Mouse (Mus musculus) neural tube, embryonic 15.5 days (tissue): Measurements from ENCODE around the gene Mtrr. TPM values are rescaled to one million over a fixed set of nuclear protein-coding genes. Genes with fewer than 3 reads are reported as not detected.

Source experiments
- ATAC-seq: fragments of 200-750 bp; cut with Nextera tagmentation; 2 replicates; pipeline ENCODE4 v1.8.0; 2017; ENCODE audit warnings: mild to moderate bottlenecking, moderate TSS enrichment, moderate library complexity; ENCODE audit not compliant: low FRiP score
- H3K27ac ChIP-seq: fragments of 300-500 bp; sonication (generic); replicated peaks from 2 replicates; pipeline ENCODE4 v1.5.1; 2015; ENCODE audit warnings: mild to moderate bottlenecking, inconsistent platforms
- H3K27me3 ChIP-seq: fragments of 300-500 bp; sonication (generic); replicated peaks from 2 replicates; pipeline ENCODE4 v1.6.1; 2015; ENCODE audit warnings: inconsistent platforms
- H3K36me3 ChIP-seq: fragments of 300-500 bp; sonication (generic); 2 replicates; pipeline ENCODE4 v1.6.1; 2015; ENCODE audit warnings: inconsistent platforms
- H3K4me1 ChIP-seq: fragments of 300-500 bp; sonication (generic); 2 replicates; pipeline ENCODE4 v1.6.1; 2015; ENCODE audit warnings: inconsistent platforms
- H3K4me2 ChIP-seq: fragments of 300-500 bp; sonication (generic); 2 replicates; pipeline ENCODE4 v1.6.1; 2015; ENCODE audit warnings: inconsistent platforms, mild to moderate bottlenecking, moderate library complexity
- H3K4me3 ChIP-seq: fragments of 300-500 bp; sonication (generic); replicated peaks from 2 replicates; pipeline ENCODE4 v1.5.1; 2015; ENCODE audit warnings: mild to moderate bottlenecking, inconsistent platforms
- H3K9ac ChIP-seq: fragments of 300-500 bp; sonication (generic); replicated peaks from 2 replicates; pipeline ENCODE4 v1.6.1; 2015; ENCODE audit warnings: mild to moderate bottlenecking, inconsistent platforms
- H3K9me3 ChIP-seq: fragments of 300-500 bp; sonication (generic); replicated peaks from 2 replicates; pipeline ENCODE4 v1.6.1; 2016; ENCODE audit warnings: inconsistent platforms
- WGBS: fragments of 180-500 bp; shearing (Covaris S2); methylation state at CpG from one replicate; pipeline ENCODE4 v1.1.7; 2015; ENCODE audit warnings: mixed read lengths; 5-methylcytosine and 5-hydroxymethylcytosine counted together
- polyA plus RNA-seq: library from polyadenylated mRNA; unstranded; fragments of >200 nt; fragmentation: Nextera tagmentation; extraction: Ambion mirVana; gene quantifications from 2 replicates; pipeline ENCODE4 v1.2.1, GENCODE M21; 2015

The Mtrr gene
- polyA plus RNA-seq = 14.5 and 15.8 TPM in 2 replicates

DNA sequence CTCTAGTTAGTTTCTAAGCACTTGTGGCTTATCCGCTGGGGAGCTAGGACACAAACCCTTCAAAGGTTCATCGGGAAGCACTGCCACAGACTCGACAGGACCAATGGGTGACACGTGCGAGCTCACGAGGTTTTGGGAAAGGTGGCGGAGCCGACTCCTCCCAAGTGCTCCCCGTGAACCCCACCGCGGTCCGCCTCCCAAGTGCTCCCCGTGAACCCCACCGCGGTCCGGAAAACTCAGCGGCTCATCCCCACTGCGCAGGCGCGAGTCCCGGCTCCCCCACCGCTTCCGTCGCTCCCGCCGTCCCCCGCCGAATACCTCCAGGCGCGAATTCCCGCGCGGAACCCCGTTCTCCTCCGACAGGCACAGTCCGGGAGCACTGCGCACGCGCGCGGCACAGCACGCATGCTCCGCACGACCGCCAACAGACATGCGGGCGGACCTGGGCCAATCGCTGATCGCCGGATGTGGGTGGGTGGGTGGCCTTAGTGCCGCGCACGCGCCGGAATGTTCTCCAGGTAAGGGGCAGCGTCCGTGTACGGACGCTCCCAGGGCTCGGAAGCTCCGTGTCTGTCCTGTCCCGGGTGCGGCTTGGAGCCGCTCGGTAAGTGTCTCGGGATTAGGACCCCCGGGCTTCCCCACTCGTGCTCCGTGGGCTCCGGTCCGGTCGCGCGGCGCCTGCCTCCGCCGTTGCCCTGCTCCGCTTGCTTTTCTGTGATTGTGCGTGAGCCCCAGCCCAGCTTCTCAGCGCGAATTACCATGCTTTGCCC lies at the start of gene Mtrr, which contains the start of gene Fastkd3:
Gene Mtrr (minus strand): TSS at position 403 of the 770 bp plus-strand sequence.
Gene Fastkd3 (plus strand): TSS at position 488 of the 770 bp plus-strand sequence.
- Histone ChIP-seq H3K4me1 (peaks cover 28% of the 10 kb centered on the region), H3K4me3 (peak within 1 kb of the TSS; percentile 95), H3K9me3 (no peaks in the 10 kb centered on the region), H3K36me3 (peaks cover 45% of the 10 kb centered on the region), H3K9ac (peak within 1 kb of the TSS; percentile 78), H3K27me3 (no peaks in the 10 kb centered on the region), H3K27ac (peak within 1 kb of the TSS; percentile 86), H3K4me2 (peak within 1 kb of the TSS; percentile 92)
- ATAC-seq = peak; percentile 100
- whole genome bisulfite sequencing = under 1% methylated on average over 77 of the region's 81 CpGs

DNA sequence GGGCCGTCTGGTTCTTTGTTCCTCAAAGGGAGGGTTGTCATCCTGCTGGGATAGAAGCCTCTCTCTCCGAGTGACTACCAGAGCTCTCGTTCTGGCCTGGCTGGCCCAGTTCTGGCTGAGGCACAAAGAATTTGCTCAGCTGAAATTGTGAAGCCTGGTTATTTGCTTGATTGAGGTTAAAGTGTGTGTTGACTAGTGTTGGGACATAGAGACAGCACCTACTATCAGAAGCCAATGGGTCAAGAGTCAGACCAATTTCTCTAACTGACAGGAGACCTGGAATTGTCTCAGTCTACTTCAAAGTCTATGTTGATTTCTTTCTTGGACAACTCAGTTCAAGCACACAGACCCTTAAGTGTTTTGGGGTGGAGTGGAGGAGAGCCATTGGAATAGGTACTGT lies 45.1 kb upstream of the Mtrr start:
- Histone ChIP-seq H3K4me1 (no peaks in the 10 kb centered on the region), H3K4me3 (no peak overlapping the region), H3K27ac (no peak overlapping the region), H3K9ac (no peak overlapping the region), H3K36me3 (0 out of 2 replicates have a peak, but pooled peaks cover 3% of the 10 kb centered on the region), H3K9me3 (no peaks in the 10 kb centered on the region), H3K4me2 (no peak overlapping the region), H3K27me3 (no peaks in the 10 kb centered on the region)
- no peak for ATAC-seq
- 72% methylated on average over 3 of the region's 3 CpGs for WGBS

DNA sequence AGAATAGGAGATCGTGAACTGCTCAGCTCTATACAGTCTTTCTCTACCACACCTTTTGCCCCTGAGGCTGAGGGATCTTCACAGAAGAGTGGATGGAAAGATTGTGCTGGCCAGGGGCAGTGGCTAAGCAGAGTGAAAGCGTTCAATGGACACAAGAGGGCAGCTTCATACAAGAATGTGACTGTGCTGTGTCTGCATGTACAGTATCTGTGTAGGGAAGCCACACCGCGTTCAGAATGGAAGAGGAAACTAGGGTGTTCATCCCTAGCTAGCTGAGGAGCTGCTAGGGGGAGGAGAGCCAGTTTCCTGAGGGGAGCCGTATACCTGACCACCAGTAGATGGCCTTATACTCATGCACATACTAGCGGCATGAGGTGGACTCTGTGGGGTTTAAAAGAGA lies 40.8 kb upstream of the Mtrr start:
- H3K27me3 ChIP-seq = no peaks in the 10 kb centered on the region
- no peak overlapping the region for H3K4me3 ChIP-seq
- no peaks in the 10 kb centered on the region for H3K9me3 ChIP-seq
- 54% methylated on average over 6 of the region's 6 CpGs for WGBS
- peak; percentile 93 for ATAC-seq
- H3K9ac ChIP-seq = no peak overlapping the region
- no peaks in the 10 kb centered on the region for H3K4me1 ChIP-seq
- no peak overlapping the region for H3K4me2 ChIP-seq
- H3K36me3 ChIP-seq = no peaks in the 10 kb centered on the region
- no peak overlapping the region for H3K27ac ChIP-seq

DNA sequence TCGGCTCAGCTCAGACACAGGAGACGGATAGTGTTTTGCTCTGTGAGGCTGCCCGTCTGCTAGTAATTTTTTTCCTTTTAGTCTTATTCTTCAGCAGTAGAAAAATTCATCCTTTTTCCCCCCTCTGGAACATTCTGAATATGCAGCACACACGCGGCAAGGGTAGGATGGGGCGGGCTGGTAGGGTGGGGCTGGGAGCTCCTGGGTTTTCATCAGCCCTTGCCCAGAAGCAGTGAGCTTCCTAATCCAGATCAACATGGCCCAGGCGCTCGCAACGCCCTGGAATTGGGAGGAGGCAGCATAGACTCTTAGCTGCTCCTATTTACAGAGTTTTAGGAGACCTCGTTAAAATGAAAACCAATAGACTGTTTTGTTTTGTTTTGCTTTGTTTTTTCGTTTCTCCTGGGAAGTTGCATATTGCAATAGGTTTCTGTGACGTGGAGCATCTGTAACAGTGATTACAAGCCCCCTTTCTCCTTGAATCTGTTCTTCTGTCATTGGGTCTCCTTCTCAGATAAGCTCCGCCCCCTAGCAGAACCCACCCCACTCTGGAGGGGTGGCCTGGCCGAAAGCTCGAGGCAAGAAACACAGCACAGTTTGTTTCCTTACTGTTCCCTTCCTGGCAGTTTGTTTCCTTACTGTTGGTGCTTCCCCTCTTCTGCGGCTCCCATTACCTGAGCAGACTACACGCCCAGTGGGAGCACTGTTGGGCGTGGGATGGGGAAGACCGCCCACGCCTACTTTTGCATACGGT lies 25.9 kb upstream of the Mtrr start:
- Histone ChIP-seq H3K4me2 (peak overlapping the region; percentile 32), H3K27me3 (no peaks in the 10 kb centered on the region), H3K27ac (peak overlapping the region; percentile 5; the same call in 1 of the 2 replicates), H3K4me3 (no peak overlapping the region), H3K9me3 (no peaks in the 10 kb centered on the region), H3K4me1 (peaks cover 13% of the 10 kb centered on the region), H3K36me3 (no peaks in the 10 kb centered on the region), H3K9ac (no peak overlapping the region)
- ATAC-seq = peak; percentile 58
- 57% methylated on average over 21 of the region's 21 CpGs for WGBS

DNA sequence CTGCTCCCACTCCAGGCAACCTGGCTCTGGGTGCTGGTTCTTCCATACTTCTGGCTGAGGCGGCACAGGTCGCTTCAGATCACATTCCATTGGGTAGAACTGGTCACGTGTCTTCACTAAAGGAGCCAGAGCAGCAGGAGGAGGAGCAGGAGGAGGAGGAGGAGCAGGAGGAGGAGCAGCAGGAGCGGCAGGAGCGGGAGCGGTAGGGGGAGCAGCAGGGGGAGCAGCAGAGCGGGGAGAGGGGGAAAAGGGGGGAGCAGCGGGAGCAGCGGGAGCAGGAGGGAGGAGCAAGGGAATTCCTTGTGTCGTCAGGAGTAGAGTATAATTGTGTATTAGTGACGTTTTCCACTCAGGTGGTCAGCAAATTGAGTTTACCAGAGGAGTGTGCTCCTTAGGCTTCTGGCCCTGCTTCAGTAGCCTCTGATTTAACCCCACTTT lies 23.8 kb upstream of the Mtrr start:
- Histone ChIP-seq H3K4me3 (peak overlapping the region; percentile 35), H3K4me2 (peak overlapping the region; percentile 57), H3K27me3 (no peaks in the 10 kb centered on the region), H3K36me3 (no peaks in the 10 kb centered on the region), H3K9me3 (no peaks in the 10 kb centered on the region), H3K9ac (peak overlapping the region; percentile 17; the same call in 1 of the 2 replicates), H3K27ac (no peak overlapping the region), H3K4me1 (peaks cover 25% of the 10 kb centered on the region)
- ATAC-seq = peak; percentile 84
- WGBS = 4% methylated on average over 10 of the region's 11 CpGs

DNA sequence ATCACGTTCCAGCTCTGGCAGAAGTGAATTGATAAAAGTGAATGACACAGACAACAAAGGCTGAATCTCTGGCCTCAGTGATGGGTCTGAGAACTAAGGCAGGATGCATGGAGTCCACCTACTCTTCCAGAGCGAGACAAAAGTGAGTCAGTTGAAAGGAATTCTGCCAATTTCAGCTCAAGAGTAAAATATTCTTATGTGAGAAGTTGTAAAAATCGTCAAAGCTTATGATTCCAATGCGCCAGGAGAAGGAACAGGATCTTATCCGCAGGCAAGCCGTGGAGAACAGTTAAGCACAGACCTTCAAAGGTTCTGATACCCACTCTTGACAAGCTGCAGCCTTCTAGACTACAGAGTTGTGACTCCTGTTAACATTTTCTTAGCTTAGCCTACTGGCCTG lies 21.1 kb upstream of the Mtrr start:
- Histone ChIP-seq H3K4me1 (peaks cover 22% of the 10 kb centered on the region), H3K4me3 (no peak overlapping the region), H3K27ac (no peak overlapping the region), H3K9ac (no peak overlapping the region), H3K36me3 (no peaks in the 10 kb centered on the region), H3K9me3 (no peaks in the 10 kb centered on the region), H3K27me3 (no peaks in the 10 kb centered on the region), H3K4me2 (no peak overlapping the region)
- 83% methylated on average over 6 of the region's 6 CpGs for whole genome bisulfite sequencing
- no peak for ATAC-seq

DNA sequence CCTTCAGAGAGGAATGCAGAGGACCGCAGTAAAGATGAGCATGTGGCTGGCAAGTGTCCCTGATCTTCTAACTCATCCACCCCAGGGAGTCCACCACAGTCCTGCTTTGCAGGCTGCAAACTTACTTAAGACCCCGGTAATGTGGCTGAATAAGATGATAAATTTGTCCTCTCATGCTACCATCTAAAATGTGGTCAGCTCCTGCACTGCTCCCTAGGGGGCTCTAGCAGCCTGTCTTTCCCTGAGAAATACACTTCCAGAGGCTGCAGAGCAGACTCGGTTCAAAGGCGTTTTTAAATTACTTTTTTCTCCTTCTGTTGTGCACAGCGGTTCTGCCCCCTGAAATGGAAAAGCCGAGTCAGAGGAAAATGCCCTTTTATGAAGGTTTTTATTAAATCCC lies 19.2 kb upstream of the Mtrr start:
- H3K27ac ChIP-seq = peak overlapping the region; percentile 54
- ATAC-seq = peak; percentile 59
- no peak overlapping the region for H3K9ac ChIP-seq
- H3K36me3 ChIP-seq = no peaks in the 10 kb centered on the region
- no peaks in the 10 kb centered on the region for H3K27me3 ChIP-seq
- no peaks in the 10 kb centered on the region for H3K9me3 ChIP-seq
- peak overlapping the region; percentile 26; the same call in 1 of the 2 replicates for H3K4me2 ChIP-seq
- H3K4me3 ChIP-seq = no peak overlapping the region
- peaks cover 22% of the 10 kb centered on the region for H3K4me1 ChIP-seq
- 9% methylated on average over 6 of the region's 6 CpGs for WGBS

DNA sequence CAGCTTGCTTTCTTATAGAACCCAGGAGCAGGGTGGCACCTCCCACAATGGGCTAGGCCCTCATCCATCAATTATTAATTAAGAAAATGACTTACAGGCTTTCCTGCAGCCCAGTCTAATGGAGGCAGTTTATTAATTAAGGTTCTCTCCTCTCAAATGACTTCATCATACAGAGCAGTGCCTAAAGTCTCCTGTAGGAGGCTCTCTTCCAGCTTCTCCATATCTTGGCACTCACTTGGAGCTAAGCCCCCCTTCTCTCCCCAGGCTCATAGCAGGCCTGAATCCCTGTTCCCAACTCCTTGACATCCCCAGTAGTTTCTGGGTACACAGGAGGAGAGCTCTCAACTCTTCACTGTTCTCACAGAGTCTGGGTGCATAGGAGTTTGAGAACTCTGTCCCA lies 17.0 kb upstream of the Mtrr start:
- H3K4me2 ChIP-seq = no peak overlapping the region
- no peaks in the 10 kb centered on the region for H3K27me3 ChIP-seq
- H3K9me3 ChIP-seq = no peaks in the 10 kb centered on the region
- no peak overlapping the region for H3K4me3 ChIP-seq
- no peak overlapping the region for H3K27ac ChIP-seq
- no peak overlapping the region for H3K9ac ChIP-seq
- peaks cover 17% of the 10 kb centered on the region for H3K4me1 ChIP-seq
- H3K36me3 ChIP-seq = peaks cover 4% of the 10 kb centered on the region; the same call in 1 of the 2 replicates
- no peak for ATAC-seq

DNA sequence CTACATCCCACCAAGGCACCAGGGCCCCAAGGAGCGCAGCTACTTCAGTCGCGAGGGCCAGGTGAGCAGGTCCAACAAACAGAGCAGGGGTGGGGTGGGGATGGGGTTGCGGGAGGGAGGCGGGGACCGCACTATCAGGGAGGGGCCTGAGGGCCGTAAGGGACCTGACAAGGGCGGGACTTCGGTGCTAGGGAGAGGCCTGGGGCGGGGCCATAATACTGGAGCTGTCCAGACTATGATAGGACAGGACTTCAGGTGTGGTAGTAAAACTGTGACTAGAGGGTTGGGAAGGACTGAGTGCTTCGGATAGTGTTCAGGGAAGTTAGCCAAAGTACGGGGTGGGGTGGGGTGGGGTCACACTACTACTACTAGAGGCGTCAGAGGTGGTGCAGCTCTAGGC lies 15.7 kb upstream of the Mtrr start:
- Histone ChIP-seq H3K4me1 (peaks cover 17% of the 10 kb centered on the region), H3K27me3 (no peaks in the 10 kb centered on the region), H3K4me2 (peak overlapping the region; percentile 57), H3K36me3 (peaks cover 12% of the 10 kb centered on the region), H3K9ac (0 out of 2 replicates have a peak overlapping the region, but pooled peaks have one; percentile 21), H3K4me3 (peak overlapping the region; percentile 28), H3K27ac (no peak overlapping the region), H3K9me3 (no peaks in the 10 kb centered on the region)
- 14% methylated on average over 13 of the region's 13 CpGs for WGBS
- ATAC-seq = no peak

DNA sequence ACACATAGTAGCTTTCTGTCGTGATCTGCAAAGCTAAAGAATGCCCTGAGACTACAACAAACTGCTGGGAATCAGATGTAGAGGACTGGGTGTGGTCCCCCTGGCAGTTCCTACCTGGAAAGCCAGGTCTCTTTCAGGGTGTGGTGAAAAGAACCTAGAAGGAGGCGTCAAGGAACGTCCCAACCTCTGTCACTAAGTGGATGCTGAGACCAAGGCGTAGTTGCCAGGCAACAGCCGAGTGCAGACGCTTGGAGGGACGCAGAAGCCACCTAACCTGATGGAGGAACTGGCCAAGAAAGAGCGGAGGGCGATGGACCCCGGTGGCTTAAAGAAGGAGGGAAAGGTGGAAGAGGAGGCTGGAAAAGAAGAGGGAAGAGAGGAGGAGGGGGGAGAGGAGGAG lies 15.2 kb upstream of the Mtrr start, which contains the start of gene 1700001L19Rik:
Gene 1700001L19Rik (plus strand): TSS at position 223 of the 400 bp plus-strand sequence.
- no peak; the same call in 1 of the 2 replicates for ATAC-seq
- H3K9ac ChIP-seq = 0 out of 2 replicates have a peak within 1 kb of the TSS, but pooled peaks have one; percentile 21
- 9% methylated on average over 10 of the region's 10 CpGs for WGBS

DNA sequence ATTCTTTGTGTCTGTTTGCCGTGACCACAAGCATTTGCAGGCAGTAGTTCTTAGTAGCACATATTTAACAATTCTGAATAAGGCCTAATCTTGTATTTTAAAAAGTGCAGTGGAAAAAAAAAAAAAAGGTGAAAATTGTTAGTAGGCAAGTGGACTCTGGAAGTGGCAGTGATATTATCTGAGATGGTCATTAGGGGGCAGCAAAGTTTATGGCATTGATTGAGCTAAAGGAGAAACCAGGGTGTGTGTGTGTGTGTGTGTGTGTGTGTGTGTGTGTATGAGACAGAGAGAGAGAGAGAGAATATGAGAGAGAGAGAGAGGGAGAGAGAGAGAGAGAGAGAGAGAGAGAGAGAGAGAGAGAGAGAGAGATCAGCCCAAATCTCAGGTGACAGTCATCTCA lies 11.8 kb upstream of the Mtrr start:
- peaks cover 49% of the 10 kb centered on the region for H3K36me3 ChIP-seq
- peaks cover 5% of the 10 kb centered on the region for H3K4me1 ChIP-seq
- H3K4me3 ChIP-seq = no peak overlapping the region
- H3K9me3 ChIP-seq = no peaks in the 10 kb centered on the region
- no peaks in the 10 kb centered on the region for H3K27me3 ChIP-seq
- H3K4me2 ChIP-seq = no peak overlapping the region
- H3K9ac ChIP-seq = no peak overlapping the region
- H3K27ac ChIP-seq = no peak overlapping the region
- ATAC-seq = peak; percentile 6; the same call in 1 of the 2 replicates
- 84% methylated on average over 1 of the region's 1 CpGs for WGBS

More for the DNA sequence above, 15.2 kb upstream of the Mtrr start, which contains the start of gene 1700001L19Rik:
- Histone ChIP-seq H3K4me3 (peak within 1 kb of the TSS; percentile 28), H3K4me2 (peak within 1 kb of the TSS; percentile 57), H3K27me3 (no peaks in the 10 kb centered on the region), H3K4me1 (peaks cover 17% of the 10 kb centered on the region), H3K27ac (no peak within 1 kb of the TSS), H3K36me3 (peaks cover 17% of the 10 kb centered on the region), H3K9me3 (no peaks in the 10 kb centered on the region)
